Mouse (Mus musculus): ENCODE measurements at regions not wholly inside any gene's neighbourhood (a gene's known extent, or its start where the extent isn't known, plus 50 kb on each side); places are given as distances from the start of the nearest gene placed in this dataset.

DNA sequence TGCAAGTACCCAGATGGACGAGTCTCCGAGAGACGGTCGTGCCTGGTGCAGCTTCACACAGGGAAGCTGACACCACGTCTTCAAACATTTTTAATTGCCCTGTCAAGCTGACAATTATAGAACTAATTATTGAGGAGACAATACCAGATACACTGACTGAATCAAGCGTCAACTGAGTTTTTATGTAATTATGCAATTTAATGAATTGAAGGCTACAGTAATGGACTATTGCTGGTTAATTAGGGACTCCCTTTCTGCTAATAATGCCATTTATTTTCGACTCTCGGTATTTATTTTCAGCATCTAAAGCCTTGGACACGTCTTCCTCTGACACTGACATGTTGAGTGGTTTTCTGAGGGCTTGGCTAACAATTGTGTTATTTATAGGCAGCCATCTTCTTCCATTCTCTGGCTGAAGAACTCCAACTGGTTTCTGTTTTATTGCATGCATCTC lies 331.6 kb upstream of the Kdm8 start:
- TF ChIP-seq CTCF (IDR thresholded peaks at IDR 0.05; ENCODE audit: extremely low read depth, insufficient read length, insufficient replicate concordance, low read depth, low read length) (no peak), POLR2A (IDR thresholded peaks at IDR 0.05; ENCODE audit: low read depth, low read length) (no peak)
